Mouse (Mus musculus) testis, postnatal 14 days (tissue): ENCODE data around the gene 1700061G19Rik.

ENCODE experiments used
- DNase-seq: peaks from one replicate; pipeline ENCODE4 v3.0.0; 2021; ENCODE audit warnings: low spot score

The 1700061G19Rik gene

DNA sequence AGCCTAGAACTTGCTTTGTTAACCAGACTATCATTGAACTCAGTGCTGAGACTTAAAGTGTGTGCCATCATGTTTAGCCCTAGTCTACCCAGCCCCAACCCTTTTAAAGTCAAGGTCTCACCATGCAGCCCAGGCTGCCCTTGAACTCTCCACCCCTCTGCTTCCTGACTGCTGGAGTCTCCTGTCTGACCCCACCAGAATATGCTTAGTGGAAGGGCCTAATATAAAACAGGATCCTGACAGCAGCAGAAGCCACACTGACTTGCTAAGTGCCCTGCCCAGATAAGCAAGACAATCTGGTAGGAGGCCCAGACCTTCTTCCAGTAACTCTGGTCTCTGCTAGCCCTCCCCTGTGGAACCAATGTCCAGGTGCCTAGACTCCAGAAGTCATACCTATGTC, 53.8 kb downstream of the 1700061G19Rik start:
- no peak for DNase-seq

DNA sequence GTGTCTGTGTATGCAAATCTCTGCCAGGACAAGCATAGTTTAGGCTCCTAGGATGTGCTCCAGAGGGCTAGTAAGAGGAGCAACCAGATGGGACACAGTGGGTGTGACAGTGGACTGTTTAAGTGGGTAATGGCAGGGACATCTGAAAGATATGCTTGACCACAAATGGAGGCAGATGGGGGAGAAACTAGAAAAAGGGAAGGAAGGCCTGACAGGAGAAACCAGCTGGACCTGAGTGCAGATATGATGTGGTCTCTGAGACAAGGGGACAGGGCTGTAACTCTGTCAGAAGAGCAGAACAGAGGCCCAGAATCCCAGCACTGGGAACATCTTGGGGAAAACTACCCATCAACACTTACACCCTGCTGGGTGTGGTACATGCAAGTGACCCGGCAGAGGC, 54.3 kb downstream of the 1700061G19Rik start:
- DNase-seq: no peak

GRCm38 (mm10) chr17:56930026-56930425, 54.7 kb downstream of the 1700061G19Rik start:
- no peak for DNase-seq

GRCm38 (mm10) chr17:56933395-56933794, 58.1 kb downstream of the 1700061G19Rik start:
- no peak for DNase-seq

GRCm38 (mm10) chr17:56934545-56935330, 59.5 kb downstream of the 1700061G19Rik start:
- DNase-seq: no peak

- peak; percentile 99 for DNase-seq
Measured at GRCm38 (mm10) chr17:56935363-56936131, 60.3 kb downstream of the 1700061G19Rik start, which contains the start of gene Mllt1. Mllt1 (minus strand) TSS chr17:56935415.

GRCm38 (mm10) chr17:56936731-56937130, 61.5 kb downstream of the 1700061G19Rik start:
- no peak for DNase-seq
